Mouse (Mus musculus) hindbrain, embryonic 13.5 days (tissue): ENCODE measurements around the gene Smarca2. TPM values are rescaled to one million over a fixed set of nuclear protein-coding genes. Genes with fewer than 3 reads are reported as not detected.

Experiments
- ATAC-seq: fragments of 200-750 bp; cut with Nextera tagmentation; 2 replicates; pipeline ENCODE4 v1.8.0; 2017; ENCODE audit warnings: moderate TSS enrichment; ENCODE audit not compliant: low FRiP score
- H3K27ac ChIP-seq: fragments of 300-500 bp; sonication (generic); 2 replicates; pipeline ENCODE4 v1.5.1; 2015; ENCODE audit warnings: inconsistent platforms, mild to moderate bottlenecking, moderate library complexity
- H3K27me3 ChIP-seq: fragments of 300-500 bp; sonication (generic); 2 replicates; pipeline ENCODE4 v1.6.1; 2015; ENCODE audit warnings: mild to moderate bottlenecking, inconsistent platforms
- H3K36me3 ChIP-seq: fragments of 300-500 bp; sonication (generic); 2 replicates; pipeline ENCODE4 v1.6.1; 2015; ENCODE audit warnings: mild to moderate bottlenecking, inconsistent platforms
- H3K4me1 ChIP-seq: fragments of 300-500 bp; sonication (generic); replicated peaks from 2 replicates; pipeline ENCODE4 v1.6.1; 2015; ENCODE audit warnings: inconsistent platforms
- H3K4me2 ChIP-seq: fragments of 300-500 bp; sonication (generic); 2 replicates; pipeline ENCODE4 v1.6.1; 2015; ENCODE audit warnings: inconsistent platforms, mild to moderate bottlenecking, moderate library complexity
- H3K4me3 ChIP-seq: fragments of 300-500 bp; sonication (generic); 2 replicates; pipeline ENCODE4 v1.5.1; 2015; ENCODE audit warnings: mild to moderate bottlenecking, inconsistent platforms
- H3K9ac ChIP-seq: fragments of 300-500 bp; sonication (generic); 2 replicates; pipeline ENCODE4 v1.6.1; 2015; ENCODE audit warnings: mild to moderate bottlenecking, inconsistent platforms
- H3K9me3 ChIP-seq: fragments of 300-500 bp; sonication (generic); 2 replicates; pipeline ENCODE4 v1.6.1; 2016; ENCODE audit warnings: inconsistent platforms
- WGBS: fragments of 180-500 bp; shearing (Covaris S2); methylation state at CpG from one replicate; pipeline ENCODE4 v1.1.7; 2015; 5-methylcytosine and 5-hydroxymethylcytosine counted together
- polyA plus RNA-seq: library from polyadenylated mRNA; unstranded; fragments of >200 nt; fragmentation: Nextera tagmentation; extraction: Ambion mirVana; gene quantifications from 2 replicates; pipeline ENCODE4 v1.2.1, GENCODE M21; 2015

Gene Smarca2
- polyA plus RNA-seq = 85.3 and 95.5 TPM in 2 replicates

DNA sequence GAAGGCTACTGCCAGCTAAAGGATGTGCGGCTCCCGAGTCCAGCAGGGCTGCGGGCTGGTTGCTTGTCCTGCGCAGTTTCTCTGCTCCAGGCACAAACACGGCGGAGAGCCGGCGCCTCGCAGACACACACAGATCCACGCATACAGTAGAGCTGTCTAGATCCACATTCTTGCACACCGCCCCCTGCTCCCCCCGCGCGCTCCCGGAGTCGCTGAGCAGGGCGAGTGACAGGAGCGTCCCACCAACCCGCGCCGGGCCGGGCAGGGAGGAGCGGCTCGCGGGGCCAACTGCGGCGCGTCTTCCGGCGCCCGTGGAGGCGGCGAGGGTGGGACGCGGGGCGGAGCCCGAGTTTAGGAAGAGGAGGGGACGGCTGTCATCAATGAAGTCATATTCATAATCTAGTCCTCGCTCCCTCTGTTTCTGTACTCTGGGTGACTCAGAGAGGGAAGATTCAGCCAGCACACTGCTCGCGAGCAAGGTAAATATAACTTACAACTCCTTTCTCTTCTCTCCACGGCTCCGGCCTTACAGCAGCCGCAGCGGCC, at the start of gene Smarca2:
Gene Smarca2 (plus strand): TSS at position 296 of the 546 bp plus-strand sequence.
- H3K36me3 ChIP-seq = no peaks in the 10 kb centered on the region
- peaks cover 51% of the 10 kb centered on the region for H3K27me3 ChIP-seq
- ATAC-seq = peak; percentile 98
- under 1% methylated on average over 45 of the region's 45 CpGs for WGBS
- peak within 1 kb of the TSS; percentile 81 for H3K9ac ChIP-seq
- H3K4me1 ChIP-seq = peaks cover 28% of the 10 kb centered on the region
- no peaks in the 10 kb centered on the region for H3K9me3 ChIP-seq
- peak within 1 kb of the TSS; percentile 98 for H3K4me2 ChIP-seq
- H3K27ac ChIP-seq = peak within 1 kb of the TSS; percentile 94
- peak within 1 kb of the TSS; percentile 80 for H3K4me3 ChIP-seq

- Histone ChIP-seq H3K9me3 (no peaks in the 10 kb centered on the region), H3K27me3 (no peaks in the 10 kb centered on the region), H3K36me3 (no peaks in the 10 kb centered on the region), H3K4me3 (no peak overlapping the region), H3K4me2 (no peak overlapping the region), H3K9ac (no peak overlapping the region), H3K4me1 (peaks cover 7% of the 10 kb centered on the region), H3K27ac (no peak overlapping the region)
- ATAC-seq = no peak
- 79% methylated on average over 2 of the region's 2 CpGs for WGBS
These were observed 40.0 kb upstream of the Smarca2 start for GRCm38 (mm10) chr19:26564850-26565249.

- H3K9me3 ChIP-seq = no peaks in the 10 kb centered on the region
- no peak overlapping the region for H3K4me2 ChIP-seq
- H3K9ac ChIP-seq = no peak overlapping the region
- WGBS = 68% methylated on average over 9 of the region's 9 CpGs
- no peaks in the 10 kb centered on the region for H3K27me3 ChIP-seq
- ATAC-seq = 0 out of 2 replicates have a peak, but pooled peaks have one; percentile 46
- H3K4me1 ChIP-seq = peaks cover 7% of the 10 kb centered on the region
- no peak overlapping the region for H3K27ac ChIP-seq
- no peaks in the 10 kb centered on the region for H3K36me3 ChIP-seq
- no peak overlapping the region for H3K4me3 ChIP-seq
These were observed 38.7 kb upstream of the Smarca2 start for GRCm38 (mm10) chr19:26566109-26566508.

DNA sequence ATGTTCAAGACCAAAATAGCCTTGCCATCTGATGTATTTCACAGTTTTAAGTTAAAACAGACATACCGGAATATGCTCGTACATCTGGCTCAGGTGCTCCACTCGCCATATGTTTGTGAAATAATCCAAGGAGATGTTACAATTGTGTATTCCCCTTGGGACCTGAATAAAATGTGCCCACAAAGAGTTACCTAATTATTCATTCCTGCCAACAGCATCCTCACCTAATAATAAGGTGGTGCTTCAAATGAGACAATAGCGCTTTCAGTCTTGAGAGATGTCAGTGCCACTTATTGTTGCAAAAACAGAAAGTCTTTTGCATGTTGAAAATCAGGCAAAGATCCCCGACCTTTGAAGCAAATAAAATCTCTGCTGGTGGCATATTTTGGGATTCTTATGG, 36.6 kb upstream of the Smarca2 start:
- H3K36me3 ChIP-seq = no peaks in the 10 kb centered on the region
- no peak overlapping the region for H3K27ac ChIP-seq
- H3K27me3 ChIP-seq = no peaks in the 10 kb centered on the region
- ATAC-seq = no peak
- WGBS = 74% methylated on average over 5 of the region's 5 CpGs
- H3K9me3 ChIP-seq = no peaks in the 10 kb centered on the region
- no peak overlapping the region for H3K4me3 ChIP-seq
- H3K4me1 ChIP-seq = peaks cover 7% of the 10 kb centered on the region
- H3K9ac ChIP-seq = no peak overlapping the region
- no peak overlapping the region for H3K4me2 ChIP-seq

- WGBS = 90% methylated on average over 5 of the region's 5 CpGs
- Histone ChIP-seq H3K4me3 (no peak overlapping the region), H3K4me1 (peaks cover 7% of the 10 kb centered on the region), H3K27me3 (no peaks in the 10 kb centered on the region), H3K9ac (no peak overlapping the region), H3K9me3 (no peaks in the 10 kb centered on the region), H3K27ac (no peak overlapping the region), H3K4me2 (no peak overlapping the region), H3K36me3 (no peaks in the 10 kb centered on the region)
- ATAC-seq = no peak
These were observed 35.9 kb upstream of the Smarca2 start for GRCm38 (mm10) chr19:26568941-26569340.

DNA sequence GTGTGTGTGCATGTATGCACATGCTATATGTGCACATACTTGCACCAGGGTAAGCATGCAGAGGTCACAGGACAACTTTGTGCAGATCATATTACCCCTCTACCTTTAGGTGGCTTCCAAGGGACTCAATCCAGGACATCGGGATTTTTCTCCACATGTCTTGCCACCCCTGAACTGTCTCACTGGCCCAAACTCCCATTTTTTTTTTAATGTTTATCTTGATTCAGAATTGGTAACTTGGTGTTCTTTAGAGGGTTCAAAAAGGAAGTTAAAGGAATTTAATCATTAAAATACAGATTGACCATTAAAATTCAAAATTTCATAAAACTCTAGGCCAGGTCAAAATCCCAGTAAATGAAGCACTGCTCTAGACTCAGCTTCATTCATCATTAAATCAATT, 35.4 kb upstream of the Smarca2 start:
- Histone ChIP-seq H3K4me1 (peaks cover 7% of the 10 kb centered on the region), H3K9me3 (no peaks in the 10 kb centered on the region), H3K4me3 (no peak overlapping the region), H3K36me3 (no peaks in the 10 kb centered on the region), H3K9ac (no peak overlapping the region), H3K4me2 (no peak overlapping the region), H3K27me3 (no peaks in the 10 kb centered on the region), H3K27ac (no peak overlapping the region)
- ATAC-seq = no peak
- 89% methylated on average over 1 of the region's 1 CpGs for WGBS

DNA sequence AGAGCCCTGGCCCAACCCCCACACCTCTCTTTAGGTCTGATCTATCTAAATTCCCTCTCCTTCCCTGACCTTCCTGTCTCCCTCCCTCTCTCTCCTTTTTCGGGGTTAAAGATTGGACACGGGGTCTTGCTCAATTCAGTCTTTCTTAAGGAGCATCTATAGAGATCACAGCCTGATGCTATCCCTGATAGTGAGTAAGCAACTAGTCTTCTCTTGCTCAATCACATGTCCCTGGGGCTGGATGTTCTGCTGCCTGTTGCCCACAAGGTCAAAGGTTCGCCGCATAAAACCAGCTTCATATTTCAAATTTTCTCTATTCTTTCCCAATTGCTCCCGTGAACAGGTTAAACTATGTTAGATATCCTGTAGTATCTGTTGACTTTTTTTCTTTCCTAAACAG, 25.2 kb upstream of the Smarca2 start:
- ATAC-seq = no peak
- no peak overlapping the region for H3K9ac ChIP-seq
- H3K4me3 ChIP-seq = no peak overlapping the region
- no peak overlapping the region for H3K4me2 ChIP-seq
- H3K27me3 ChIP-seq = no peaks in the 10 kb centered on the region
- no peaks in the 10 kb centered on the region for H3K36me3 ChIP-seq
- no peaks in the 10 kb centered on the region for H3K4me1 ChIP-seq
- WGBS = 78% methylated on average over 5 of the region's 5 CpGs
- no peak overlapping the region for H3K27ac ChIP-seq
- no peaks in the 10 kb centered on the region for H3K9me3 ChIP-seq

DNA sequence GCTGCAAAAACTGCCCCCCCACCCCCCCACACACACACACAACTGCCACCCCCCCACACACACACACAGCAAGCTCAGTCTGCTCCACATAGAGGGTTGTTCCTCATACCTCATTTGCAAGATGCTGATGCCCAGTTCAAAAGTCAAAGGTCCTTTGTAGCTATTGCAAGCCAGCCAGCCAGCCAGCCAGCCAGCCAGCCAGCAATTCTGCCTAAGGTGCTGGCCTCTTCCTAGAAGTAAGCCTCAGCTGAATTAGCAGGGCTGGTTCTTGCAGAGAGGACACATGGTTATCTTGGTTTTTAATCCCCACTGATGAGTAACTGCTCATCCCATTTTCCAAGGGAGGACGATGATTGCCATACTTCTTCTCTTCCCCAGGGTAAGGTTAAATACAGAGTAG, 24.8 kb upstream of the Smarca2 start:
- WGBS = 88% methylated on average over 1 of the region's 1 CpGs
- Histone ChIP-seq H3K36me3 (no peaks in the 10 kb centered on the region), H3K4me1 (no peaks in the 10 kb centered on the region), H3K27me3 (no peaks in the 10 kb centered on the region), H3K9me3 (no peaks in the 10 kb centered on the region), H3K4me3 (no peak overlapping the region), H3K4me2 (no peak overlapping the region), H3K27ac (no peak overlapping the region), H3K9ac (no peak overlapping the region)
- ATAC-seq = no peak

- Histone ChIP-seq H3K27ac (no peak overlapping the region), H3K9ac (no peak overlapping the region), H3K9me3 (no peaks in the 10 kb centered on the region), H3K36me3 (no peaks in the 10 kb centered on the region), H3K4me2 (no peak overlapping the region), H3K27me3 (no peaks in the 10 kb centered on the region), H3K4me1 (no peaks in the 10 kb centered on the region), H3K4me3 (no peak overlapping the region)
- ATAC-seq = no peak
These were observed 10.2 kb upstream of the Smarca2 start for GRCm38 (mm10) chr19:26594661-26595060.

DNA sequence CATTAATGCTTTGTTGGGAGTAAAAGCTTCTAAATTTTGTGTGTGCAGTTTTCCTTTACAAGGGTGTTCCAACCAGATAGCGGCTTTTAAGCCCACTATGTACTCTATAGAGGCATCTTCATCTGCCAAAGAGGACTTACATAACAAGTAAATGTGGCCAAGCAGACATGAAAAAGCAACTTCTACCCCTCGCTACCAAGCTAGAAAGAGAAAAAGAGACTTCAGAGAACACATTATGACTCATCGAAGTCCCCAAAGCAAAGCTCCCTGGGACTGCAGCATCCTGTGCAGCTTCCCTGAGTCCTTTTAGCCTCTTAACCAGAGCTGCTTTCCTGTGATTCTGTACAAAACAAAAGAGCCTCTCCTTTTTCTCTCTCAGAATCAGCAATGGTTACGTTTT, 3.4 kb upstream of the Smarca2 start:
- H3K9ac ChIP-seq = no peak overlapping the region
- no peaks in the 10 kb centered on the region for H3K9me3 ChIP-seq
- H3K36me3 ChIP-seq = no peaks in the 10 kb centered on the region
- no peak for ATAC-seq
- peaks cover 14% of the 10 kb centered on the region for H3K4me1 ChIP-seq
- 76% methylated on average over 4 of the region's 4 CpGs for WGBS
- no peak overlapping the region for H3K4me3 ChIP-seq
- H3K4me2 ChIP-seq = no peak overlapping the region
- H3K27ac ChIP-seq = no peak overlapping the region
- peaks cover 26% of the 10 kb centered on the region for H3K27me3 ChIP-seq

DNA sequence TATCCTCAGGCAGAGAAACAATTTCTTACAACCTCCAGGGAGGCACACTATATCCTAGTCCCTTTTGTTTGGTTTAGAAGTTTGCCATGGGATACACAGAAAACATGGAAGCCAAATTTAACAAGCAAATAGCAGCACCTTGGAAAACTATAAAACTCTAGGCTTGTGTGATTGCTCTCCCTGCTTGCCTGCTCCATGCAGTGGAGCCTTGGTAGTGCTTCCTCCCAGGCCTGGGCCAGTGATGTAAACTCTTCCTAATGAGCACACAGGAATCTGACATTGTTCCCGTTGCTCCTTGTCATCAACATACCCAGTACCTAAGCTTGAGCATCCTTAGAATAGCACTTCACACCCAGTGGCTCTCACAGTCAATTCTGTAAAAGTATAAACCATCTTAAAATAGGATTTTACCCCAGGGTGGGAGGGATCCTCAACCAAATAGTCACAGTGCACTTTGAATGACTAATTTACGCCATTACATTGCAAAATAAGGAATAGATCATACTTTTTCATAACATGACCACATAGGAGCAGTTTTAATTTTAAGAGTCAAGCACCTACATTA, 1.5 kb upstream of the Smarca2 start:
- no peaks in the 10 kb centered on the region for H3K36me3 ChIP-seq
- H3K27ac ChIP-seq = no peak overlapping the region
- H3K27me3 ChIP-seq = peaks cover 37% of the 10 kb centered on the region
- ATAC-seq = no peak
- no peak overlapping the region for H3K9ac ChIP-seq
- no peak overlapping the region for H3K4me3 ChIP-seq
- H3K4me1 ChIP-seq = peaks cover 25% of the 10 kb centered on the region
- 46% methylated on average over 2 of the region's 2 CpGs for WGBS
- H3K4me2 ChIP-seq = peak overlapping the region; percentile 98
- no peaks in the 10 kb centered on the region for H3K9me3 ChIP-seq

DNA sequence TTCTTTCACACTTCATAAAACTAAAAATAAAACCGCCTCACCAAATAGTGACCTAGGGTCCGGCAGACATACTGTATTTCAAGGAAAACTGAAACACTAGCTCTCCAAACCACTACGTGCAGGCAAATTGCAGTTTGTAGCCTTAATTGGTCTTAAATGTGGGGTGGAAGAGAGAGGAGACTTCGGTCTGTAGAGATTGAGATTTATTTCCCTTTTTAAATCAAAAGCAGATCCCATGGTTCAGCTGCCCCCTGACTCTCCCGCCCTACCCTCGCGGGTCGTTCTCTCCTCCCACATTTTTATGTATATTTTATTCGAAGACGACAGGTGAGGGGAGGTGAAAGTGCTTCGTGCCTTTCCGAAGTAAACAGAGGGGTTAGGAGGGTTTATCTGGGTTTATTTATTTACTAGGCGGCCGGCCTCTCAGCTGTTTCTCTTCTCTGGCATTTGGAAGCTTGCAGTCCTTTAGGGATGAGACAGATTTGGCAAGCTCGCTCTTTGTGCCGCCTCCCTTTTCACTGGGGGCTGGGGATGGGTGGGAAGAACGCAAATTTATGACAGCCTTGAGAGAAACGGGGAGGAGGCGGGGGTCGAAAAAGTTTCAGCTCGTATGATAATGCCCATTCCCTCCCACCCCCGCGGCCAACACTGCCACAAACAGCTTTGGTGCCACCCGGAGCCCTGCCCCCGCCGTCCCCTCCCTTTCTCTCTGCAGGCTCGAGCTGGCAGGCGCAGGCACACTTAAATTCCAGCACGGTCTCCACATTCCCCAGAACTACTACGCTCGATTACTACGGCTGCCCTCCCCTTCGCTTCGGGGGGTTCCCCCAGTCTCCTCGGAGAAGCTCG, 720 bp upstream of the Smarca2 start:
- H3K4me3 ChIP-seq = peak overlapping the region; percentile 80
- 3% methylated on average over 36 of the region's 36 CpGs for WGBS
- peaks cover 28% of the 10 kb centered on the region for H3K4me1 ChIP-seq
- no peaks in the 10 kb centered on the region for H3K36me3 ChIP-seq
- H3K27me3 ChIP-seq = peaks cover 45% of the 10 kb centered on the region
- H3K4me2 ChIP-seq = peak overlapping the region; percentile 98
- peak; percentile 76 for ATAC-seq
- peak overlapping the region; percentile 81 for H3K9ac ChIP-seq
- H3K9me3 ChIP-seq = no peaks in the 10 kb centered on the region
- H3K27ac ChIP-seq = peak overlapping the region; percentile 94
